Mouse (Mus musculus) embryonic fibroblast, embryonic 13.5 days (primary cell): ENCODE results near the gene Trim54.

Source experiments
- CTCF ChIP-seq: IDR thresholded peaks from 2 replicates; pipeline ENCODE4 v1.5.1; 2011; ENCODE audit warnings: mild to moderate bottlenecking, control low read depth, low read length, moderate library complexity, borderline replicate concordance; ENCODE audit not compliant: insufficient read depth
- POLR2A ChIP-seq: IDR thresholded peaks from 2 replicates; pipeline ENCODE4 v1.6.1; 2011; ENCODE audit warnings: low read depth, mild to moderate bottlenecking, control low read depth, low read length, moderate library complexity

GRCm38 (mm10) chr5:31153516-31154151 lies 37.1 kb downstream of the Trim54 start:
- TF ChIP-seq CTCF (no peak), POLR2A (no peak)
